Mouse (Mus musculus): ENCODE results near the gene Nuak1.

GRCm38 (mm10) chr10:84458094-84458493 lies 17.7 kb upstream of the Nuak1 start:
- TF ChIP-seq POLR2A (IDR thresholded peaks at IDR 0.05; ENCODE audit: borderline replicate concordance, control insufficient read depth, low read depth, low read length) (no peak), CTCF (IDR thresholded peaks at IDR 0.05; ENCODE audit: control insufficient read depth, insufficient read depth, low read length) (no peak)
